Mouse (Mus musculus) erythroblast, embryonic 14.5 days (primary cell): ENCODE measurements at regions not wholly inside any gene's neighbourhood (a gene's known extent, or its start where the extent isn't known, plus 50 kb on each side); places are given as distances from the start of the nearest gene placed in this dataset.

Source experiments
- GATA1 ChIP-seq: IDR thresholded peaks from 2 replicates; pipeline ENCODE4 v1.6.1; 2012; ENCODE audit warnings: low read length, inconsistent platforms, mixed read lengths
- TAL1 ChIP-seq: IDR thresholded peaks from 3 replicates; pipeline ENCODE4 v1.6.1; 2012; ENCODE audit warnings: low read length, inconsistent platforms, mixed read lengths

GRCm38 (mm10) chr1:121111776-121112344 is 220.5 kb downstream of the Insig2 start:
- TF ChIP-seq GATA1 (no peak), TAL1 (no peak)
